Mouse (Mus musculus): ENCODE measurements around the gene Aoc3. TPM values are rescaled to one million over a fixed set of nuclear protein-coding genes. Genes with fewer than 3 reads are reported as not detected.
"Not testable (repeated sequence)": the region's sequence is repeated elsewhere in the genome, so short reads cannot be mapped to it uniquely, and the experiment has no call there.

Gene Aoc3
- total RNA-seq, 2 experiments from 2014 or later, result 1.6 to 2.7 TPM

DNA sequence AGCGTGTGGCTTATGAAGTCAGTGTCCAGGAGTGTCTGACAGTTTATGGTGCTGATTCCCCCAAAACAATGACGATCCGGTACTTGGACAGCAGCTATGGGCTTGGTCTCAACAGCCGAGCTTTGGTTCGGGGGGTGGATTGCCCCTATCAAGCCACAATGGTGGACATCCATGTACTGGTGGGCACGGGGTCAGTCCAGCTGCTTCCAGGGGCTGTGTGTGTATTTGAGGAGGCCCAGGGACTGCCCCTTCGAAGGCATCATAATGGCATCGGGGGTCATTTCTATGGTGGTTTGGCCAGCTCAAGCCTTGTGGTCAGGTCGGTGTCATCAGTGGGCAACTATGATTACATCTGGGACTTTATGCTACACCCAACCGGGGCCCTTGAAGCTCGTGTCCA is 4.3 kb upstream of the Aoc3 start:
- no peak for DNase-seq (ENCODE audit: low spot score in 2 of 2)

DNA sequence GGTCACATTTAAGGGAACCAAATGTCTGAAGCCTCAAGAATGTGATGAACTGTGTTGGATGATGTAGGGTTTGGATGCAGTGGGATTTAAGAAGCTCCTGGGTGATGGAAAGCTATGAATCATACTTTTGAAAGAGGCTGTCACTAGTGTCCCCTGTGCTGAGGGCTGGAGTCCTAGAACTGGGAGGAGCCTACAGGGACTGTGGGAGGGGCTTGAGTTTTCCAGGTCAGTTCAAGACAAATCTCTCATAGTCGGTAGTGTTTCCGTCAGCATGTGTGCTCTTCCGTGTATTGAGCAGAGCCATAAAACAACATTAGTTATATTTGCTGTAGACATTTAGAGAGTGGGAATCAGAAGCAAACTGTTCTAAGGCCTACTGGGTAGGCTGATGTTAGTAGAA is 3.1 kb upstream of the Aoc3 start:
- DNase-seq (ENCODE audit: low spot score in 2 of 2), result no peak

DNA sequence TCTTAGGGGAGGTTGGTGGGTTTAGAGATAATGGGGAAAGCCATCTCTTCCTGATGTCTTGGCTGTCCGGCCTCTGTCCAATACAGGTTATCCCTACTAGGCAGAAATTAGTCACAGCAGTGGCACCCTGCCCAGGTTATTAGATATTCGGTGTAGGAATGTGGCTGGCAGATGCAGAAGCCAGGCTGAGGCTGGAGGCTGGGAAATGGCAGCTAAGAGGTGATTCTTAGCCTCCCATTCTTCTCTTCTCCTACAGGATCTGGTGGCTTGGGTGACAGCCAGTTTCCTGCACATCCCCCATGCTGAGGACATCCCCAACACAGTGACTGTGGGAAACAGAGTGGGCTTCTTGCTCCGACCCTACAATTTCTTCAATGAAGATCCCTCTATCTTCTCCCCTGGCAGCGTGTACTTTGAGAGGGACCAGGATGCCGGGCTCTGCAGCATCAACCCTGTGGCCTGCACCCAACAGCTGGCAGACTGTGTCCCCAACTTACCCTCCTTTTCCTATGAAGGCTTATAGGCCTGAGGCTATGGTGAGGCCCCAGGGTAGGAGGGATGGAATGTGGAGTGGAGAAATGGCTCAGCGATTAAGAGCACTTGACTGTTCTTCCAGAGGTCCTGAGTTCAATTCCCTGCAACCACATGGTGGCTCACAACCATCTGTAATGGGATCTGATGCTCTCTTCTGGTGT is 1.3 kb upstream of the Aoc3 start:
- no peak for DNase-seq (ENCODE audit: low spot score in 2 of 2)

DNA sequence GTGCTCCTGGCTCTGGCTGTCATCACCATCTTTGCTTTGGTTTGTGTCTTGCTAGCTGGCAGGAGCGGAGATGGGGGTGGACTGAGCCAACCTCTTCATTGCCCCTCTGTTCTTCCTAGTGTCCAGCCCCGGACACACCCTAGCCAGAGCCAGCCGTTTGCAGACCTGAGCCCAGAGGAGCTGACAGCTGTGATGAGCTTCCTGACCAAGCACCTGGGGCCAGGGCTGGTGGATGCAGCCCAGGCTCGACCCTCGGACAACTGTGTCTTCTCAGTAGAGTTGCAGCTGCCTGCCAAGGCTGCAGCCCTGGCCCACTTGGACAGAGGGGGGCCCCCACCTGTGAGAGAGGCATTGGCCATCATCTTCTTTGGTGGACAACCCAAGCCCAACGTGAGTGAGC is 556 bp downstream of the Aoc3 start:
- DNase-seq (ENCODE audit: low spot score in 2 of 2), result not testable (repeated sequence)

DNA sequence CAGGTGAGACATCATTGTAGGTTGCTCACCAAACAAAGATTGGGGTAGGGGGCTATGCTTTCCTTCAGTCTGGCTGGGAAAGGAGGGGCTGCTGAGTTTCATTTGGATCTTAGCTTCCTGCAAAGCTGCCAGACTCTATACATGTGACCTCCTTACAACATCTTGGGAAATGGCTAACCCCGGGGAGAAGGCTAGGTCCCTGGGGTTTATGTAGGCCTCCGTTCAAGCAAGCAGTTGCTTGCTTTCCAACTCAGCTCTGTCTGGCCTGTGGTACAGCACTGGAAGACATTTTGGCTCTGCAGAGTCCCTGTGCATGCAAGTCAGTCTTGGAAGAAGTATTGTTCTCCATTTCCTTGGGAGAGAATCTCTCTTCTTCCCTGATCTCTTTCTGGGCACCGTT is 2.1 kb downstream of the Aoc3 start:
- DNase-seq (ENCODE audit: low spot score in 2 of 2), result no peak

DNA sequence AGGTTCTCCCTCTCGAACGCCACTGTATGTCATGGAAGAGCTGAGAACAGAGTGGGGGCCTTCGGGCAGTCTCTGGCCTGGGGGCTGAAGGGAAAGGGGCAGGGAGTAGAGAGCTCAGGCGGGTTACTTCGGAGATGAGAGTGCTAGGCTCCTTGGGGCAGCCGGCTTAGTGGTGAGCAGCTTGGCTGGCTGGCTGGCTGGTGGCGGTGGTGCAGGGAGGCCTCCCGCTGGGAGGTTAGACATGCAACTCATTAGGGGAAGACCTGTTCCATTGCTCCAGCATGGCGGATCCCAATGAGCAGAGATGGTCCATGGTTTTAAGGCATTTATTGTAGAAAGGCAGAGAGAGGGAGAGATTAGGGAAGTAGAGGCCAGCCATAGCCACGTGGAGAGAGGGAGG is 3.6 kb downstream of the Aoc3 start:
- DNase-seq (ENCODE audit: low spot score in 2 of 2), result no peak

DNA sequence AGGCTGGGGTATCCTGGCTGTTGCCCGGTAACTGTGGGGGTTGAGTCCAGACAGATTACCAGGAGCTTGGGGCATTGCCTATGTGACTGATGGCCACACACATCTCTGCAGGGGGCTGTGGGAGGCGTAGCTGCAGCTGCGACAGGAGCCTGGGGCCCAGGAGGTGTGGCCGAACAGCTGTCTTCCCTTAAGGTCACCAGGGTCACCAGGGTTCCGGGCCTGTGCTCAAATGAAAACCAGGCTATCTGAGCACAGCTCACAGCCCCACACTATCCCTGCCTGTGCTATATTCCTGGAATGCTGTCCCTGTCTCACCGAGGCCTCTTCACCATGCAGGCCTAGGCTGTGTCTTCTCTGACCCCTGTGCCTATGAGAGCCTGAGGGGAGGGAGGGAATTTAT is 4.1 kb downstream of the Aoc3 start:
- no peak for DNase-seq (ENCODE audit: low spot score in 2 of 2)

DNA sequence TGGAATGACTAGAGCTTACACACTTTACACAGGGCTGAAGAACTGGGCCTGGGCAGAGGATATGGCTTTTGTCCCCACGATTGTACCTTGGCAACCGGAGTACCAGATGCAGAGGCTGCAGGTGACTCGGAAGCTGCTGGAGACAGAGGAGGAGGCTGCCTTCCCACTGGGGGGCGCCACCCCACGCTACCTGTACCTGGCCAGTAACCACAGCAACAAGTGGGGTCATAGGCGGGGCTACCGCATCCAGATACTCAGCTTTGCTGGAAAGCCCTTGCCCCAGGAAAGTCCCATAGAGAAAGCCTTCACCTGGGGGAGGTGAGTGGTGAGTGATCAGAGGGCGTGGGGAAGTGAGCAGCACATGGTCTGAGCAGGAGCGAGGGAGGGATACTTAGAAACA is 5.3 kb downstream of the Aoc3 start:
- no peak for DNase-seq (ENCODE audit: low spot score in 2 of 2)

DNA sequence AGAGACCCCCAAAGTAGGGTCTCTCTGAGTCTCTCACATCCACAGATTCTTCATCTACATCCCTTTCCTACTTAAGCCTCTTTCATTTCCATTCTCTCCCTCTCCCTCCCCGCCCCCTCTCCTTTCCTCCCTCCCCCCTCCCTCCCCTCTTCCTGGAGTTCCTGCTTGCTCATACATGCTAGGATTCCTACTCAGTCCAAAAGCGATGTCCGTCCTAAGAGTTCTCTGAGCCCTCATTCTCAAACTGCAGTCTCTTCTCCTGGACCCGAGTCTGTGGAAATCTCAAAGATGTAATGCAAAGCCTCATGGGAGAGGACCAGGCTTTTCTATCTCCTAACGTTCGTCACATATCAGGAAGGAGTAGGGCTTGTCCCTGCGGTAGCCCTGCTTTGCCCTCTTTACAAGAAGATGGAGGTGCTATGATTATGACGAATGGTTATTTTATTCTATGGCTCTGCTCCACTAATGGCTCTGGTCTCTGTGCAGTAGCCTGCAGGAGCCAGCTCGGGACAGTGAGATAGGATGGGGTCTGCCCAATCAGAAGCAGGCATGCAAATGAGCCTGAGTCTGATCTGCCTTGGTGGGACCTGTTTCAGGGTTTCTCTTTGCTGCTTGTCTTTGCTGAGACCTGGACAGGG is 7.8 kb downstream of the Aoc3 start:
- DNase-seq (ENCODE audit: low spot score in 2 of 2), result no peak

DNA sequence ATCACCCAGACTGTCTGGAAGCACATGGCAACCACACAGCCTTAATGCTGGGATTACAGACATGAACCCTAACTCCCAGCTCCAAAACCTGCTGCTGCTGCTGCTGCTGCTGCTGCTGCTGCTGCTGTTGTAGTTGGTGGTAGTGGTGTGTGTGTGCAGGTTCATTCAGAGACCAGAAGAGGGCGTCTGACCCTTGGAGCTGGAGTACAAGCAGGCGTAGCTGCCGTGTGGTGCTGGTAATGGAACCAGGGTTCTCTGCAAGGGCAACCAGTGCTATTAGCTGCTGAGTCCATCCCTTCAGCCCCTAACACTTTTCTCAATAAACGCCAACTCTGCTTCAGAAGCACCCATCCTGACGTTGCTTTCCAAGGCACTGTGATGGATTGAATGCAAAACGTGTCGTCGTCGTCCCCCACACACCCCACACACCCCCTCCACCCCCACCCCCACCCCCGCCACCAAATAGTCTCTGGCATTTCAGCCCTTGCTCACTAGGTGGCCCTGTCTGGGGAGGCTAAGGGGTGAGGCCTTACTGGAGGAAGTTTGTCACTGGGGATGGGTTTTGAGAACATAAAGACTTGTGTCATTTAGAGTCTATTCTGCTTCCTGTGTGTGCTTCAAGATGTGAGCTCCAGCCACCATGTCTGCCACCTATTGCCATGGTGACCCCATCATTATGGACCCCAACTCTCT is 16.8 kb downstream of the Aoc3 start:
- no peak for DNase-seq (ENCODE audit: low spot score in 2 of 2)

DNA sequence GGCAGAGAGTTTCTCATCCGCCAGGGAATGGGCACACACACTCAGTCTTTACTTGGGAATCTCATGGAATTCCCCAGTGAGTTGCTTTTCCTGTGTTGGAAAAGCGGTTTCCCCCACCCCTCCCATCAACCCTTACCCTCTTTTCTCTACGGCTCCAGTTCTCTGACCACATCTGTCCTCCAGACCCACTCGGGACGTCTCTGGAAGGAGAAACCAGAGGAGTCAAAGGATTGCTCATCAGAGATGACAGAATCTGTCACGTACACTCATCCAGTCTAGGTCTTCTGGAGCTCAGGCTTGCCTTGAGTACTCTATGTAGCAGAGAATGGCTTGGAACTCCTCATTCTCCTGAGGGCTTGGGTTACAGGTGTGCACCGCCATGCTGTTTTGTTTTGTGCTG is 18.4 kb downstream of the Aoc3 start:
- no peak for DNase-seq (ENCODE audit: low spot score in 2 of 2)

DNA sequence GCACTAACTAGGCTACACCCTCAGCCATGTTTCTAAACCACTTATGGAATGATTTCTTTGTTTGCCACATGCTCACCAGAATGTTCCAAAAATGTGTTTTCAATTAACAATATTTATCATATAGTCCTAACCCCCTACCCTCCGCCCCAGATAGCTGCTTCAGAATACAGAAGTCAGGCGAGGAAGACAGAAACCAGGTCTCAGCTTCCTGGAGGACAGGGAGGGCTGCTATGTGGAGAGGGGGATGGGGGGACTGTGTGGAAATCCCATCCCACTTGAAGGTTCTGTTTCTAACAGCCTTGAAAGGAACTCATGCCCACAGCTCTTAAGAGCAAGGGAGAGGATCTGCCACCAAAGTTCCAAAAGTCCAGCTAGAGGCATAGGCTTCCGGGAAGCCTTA is 18.8 kb downstream of the Aoc3 start:
- DNase-seq (ENCODE audit: low spot score in 2 of 2), result no peak

DNA sequence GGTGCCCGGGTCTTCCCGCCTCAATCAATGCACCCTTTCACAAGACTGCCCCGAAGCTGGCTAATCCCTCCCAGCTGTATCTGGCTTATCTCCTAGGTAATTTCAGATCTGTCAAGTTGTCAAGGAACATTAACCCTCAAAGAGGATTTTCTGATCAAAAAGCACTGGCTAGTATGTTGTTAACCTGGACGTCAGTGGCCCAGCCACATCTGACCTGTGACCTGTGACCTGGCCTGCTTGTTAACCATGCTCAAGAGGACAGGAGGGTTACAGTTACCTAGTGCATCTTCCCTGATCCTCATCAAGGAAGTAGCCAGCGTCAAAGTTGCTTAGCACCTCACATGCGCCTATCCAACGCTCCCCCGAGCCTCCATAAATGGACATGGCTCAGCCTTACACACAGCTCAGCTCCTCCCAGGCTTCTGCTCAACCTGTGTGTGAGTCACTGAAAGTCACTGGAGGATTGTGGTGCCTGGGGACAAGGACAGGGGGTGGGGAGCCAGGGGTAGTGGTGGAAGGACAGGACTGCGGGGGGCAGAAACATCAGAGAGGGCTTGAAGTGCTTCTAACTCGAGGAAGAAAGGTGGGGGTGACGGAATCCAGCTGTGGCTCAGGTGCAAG is 20.8 kb downstream of the Aoc3 start:
- no peak for DNase-seq (ENCODE audit: low spot score in 2 of 2)

DNA sequence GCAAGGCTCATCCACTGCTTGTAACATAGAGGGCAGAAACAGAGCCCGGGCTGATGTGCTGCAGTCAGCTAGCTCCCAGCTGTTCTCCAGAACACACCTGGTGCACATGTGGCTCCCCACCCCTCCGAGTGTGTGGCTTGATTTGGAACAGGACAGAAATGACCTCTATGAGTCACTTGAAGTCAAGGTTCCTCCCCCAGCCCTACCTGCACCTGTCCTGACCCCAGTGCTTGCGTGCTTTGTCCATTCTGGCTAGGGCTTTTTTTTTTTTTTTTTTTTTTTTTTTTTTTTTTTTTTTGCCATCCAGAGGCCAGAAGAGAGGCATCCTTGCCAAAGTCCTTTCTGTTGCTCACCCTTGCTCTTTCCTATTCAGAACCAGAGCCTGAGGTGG is 21.3 kb downstream of the Aoc3 start:
- no peak for DNase-seq (ENCODE audit: low spot score in 2 of 2)

DNA sequence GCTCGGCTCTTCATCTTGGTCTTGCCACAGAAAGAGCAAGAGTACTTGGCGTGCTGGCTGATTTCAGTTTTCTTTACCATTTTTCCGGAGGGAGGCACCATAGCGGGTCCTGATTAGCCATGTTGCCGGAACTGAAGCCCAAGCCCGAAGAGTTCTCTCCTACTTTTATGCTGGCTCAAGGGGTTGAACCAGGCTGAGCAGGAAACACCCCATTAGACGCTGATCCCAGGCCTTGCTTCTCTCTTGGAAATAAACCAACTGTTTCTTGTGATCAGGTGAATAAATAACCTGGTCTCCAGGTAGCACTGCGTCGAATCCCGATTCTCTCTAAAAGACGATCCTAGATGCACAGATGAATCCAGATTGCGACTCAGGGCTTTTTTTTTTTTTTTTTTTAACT is 23.0 kb downstream of the Aoc3 start:
- no peak for DNase-seq (ENCODE audit: low spot score in 2 of 2)

DNA sequence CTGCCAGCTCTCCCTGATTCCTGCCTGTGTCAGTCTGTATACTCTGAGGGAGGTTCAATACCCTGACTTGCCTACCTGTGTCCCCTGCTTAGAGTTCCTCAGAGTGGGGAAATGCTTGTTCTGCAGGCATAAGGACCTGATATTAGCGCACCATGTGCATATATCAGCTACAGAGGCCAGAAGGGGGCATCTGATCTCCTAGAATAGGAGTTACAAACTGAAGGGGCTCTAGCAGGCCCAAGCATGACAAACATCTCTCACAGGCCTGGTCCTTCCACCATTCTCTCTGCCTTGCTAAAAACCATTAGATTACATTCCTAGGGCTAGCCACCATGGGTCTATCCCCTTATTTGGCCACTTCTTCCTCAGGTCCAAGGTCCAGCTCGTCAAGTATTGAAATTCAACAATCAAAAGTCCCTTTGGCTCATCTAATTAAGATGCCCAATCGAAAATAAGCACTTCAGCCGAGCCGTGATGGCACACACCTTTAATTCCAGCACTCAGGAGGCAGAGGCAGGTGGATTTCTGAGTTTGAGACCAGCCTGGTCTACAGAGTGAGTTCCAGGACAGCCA is 24.1 kb downstream of the Aoc3 start:
- no peak for DNase-seq (ENCODE audit: low spot score in 2 of 2)

DNA sequence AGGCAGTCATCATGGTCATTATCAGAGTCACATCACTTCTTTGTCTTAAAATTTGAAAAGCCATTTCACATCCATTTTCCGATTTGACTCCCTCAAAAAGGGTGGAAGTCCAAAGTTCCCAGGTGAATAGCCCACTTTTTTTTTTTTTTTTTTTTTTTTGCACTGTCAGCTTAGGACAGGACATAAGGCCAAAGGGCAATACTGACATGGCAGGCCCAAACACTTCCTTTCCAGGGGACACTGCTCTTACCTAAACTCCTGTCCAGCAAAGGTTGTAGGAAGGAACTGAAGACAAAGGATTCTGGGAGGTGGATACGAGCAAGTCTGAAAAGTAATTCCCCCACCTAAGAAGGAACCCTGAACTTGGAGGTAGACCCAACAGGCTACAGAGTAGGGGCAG is 25.5 kb downstream of the Aoc3 start:
- DNase-seq (ENCODE audit: low spot score in 2 of 2), result no peak

DNA sequence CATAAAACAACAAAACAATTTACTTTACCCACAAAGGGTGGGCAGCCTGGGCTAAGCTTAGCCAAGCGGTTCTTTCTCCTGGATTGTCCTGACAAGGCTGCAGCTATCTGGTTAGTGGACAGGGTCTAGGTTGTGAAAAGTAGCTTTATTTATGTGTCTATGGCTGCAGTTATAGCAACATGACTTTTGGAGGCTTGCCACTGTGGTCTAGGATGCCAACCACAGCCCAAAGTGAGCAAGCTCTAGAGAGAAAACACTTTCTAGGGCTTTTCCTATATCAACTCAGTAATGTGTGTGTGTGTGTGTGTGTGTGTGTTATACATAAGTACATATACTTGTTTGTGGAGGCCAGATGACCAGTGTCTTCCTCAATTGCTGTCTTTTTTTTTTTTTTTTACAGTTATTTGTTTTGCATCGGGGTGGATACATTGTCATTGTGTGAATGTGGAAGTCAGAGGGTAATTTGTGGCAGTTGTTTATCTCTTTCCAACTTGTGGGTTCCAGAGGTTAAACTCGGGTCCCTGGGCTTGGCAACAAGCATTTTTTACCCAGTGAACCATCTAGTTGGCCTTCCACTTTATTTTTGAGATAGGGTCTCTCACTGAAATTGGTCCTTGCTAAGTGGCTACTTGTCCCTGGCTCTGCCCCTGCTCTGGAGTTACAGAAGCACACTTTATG is 27.2 kb downstream of the Aoc3 start:
- no peak for DNase-seq (ENCODE audit: low spot score in 2 of 2)

DNA sequence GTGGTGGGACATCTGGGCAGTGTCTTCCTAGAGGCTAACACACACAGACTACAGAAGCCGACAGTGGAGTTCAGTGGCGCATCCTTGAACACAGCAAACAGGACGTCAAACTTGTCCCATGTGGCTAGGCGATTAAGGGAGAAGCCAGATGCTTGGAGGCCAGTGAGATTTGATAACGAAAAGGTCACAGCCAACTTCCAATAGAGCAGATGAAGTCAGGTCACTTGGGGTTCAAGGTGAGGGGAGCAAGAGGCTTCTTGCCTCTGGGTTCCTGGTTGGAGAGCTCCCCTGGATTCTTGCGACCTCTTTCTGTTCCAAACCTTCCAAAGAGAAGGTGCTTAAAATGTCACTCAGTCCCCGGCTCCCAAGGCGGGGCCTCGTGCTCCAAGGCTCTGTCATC is 29.4 kb downstream of the Aoc3 start:
- DNase-seq (ENCODE audit: low spot score in 2 of 2), result no peak

DNA sequence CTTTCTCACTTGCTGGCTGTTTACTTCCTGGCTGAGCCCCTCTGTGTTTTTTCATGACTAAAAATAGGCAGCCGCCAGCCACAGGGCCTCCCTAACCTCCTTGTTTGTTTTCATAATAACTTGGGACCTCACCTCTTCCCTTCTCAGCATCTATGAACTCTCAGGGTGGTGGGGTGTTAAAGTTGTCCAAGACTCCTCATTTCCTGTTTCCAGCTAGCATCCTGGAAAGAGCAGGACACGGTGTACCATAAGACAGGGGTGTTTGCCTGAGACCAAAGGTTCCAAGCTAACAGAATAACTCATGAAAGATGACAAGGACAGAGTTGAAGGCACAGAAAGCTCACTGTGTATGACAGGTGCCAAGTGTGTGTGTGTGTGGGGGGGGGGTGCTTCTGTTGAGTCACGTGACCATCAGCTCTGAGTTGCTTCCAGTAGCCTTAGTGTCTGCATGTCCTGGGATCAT is 30.3 kb downstream of the Aoc3 start:
- DNase-seq (ENCODE audit: low spot score in 2 of 2), result no peak

DNA sequence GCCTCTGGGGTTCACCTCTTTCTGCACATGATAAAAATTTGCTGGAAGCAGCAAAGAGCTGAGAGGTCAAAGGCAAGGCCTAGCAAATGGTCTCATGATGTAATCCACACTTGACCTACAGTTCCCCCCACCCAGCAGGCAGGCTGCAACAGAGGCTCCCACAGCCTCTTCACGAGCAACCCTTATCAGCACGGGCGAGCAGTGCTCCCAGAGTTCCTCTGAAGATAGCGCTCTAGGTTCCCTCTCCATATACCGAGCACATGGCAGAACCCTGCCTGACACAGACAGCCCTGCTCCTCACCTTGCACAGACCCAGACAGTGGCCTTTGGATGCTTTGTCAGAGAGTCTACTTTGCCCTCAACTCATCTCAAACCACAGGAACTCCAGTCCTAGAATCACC is 34.1 kb downstream of the Aoc3 start:
- DNase-seq (ENCODE audit: low spot score in 2 of 2), result no peak

Measured in layer of hippocampus, postnatal 14 days (tissue).